Mouse (Mus musculus) heart, postnatal 0 days (tissue): ENCODE data around the gene Rbp4. TPM values are rescaled to one million over a fixed set of nuclear protein-coding genes. Genes with fewer than 3 reads are reported as not detected.

Source experiments
- ATAC-seq: fragments of 200-750 bp; cut with Nextera tagmentation; 2 replicates; pipeline ENCODE4 v1.8.0; 2017; ENCODE audit warnings: low read depth, moderate number of reproducible peaks, moderate library complexity; ENCODE audit not compliant: insufficient read depth
- DNase-seq: peaks from one replicate; pipeline ENCODE4 v3.0.0-alpha.2; 2016; ENCODE audit warnings: low spot score
- H3K27ac ChIP-seq: fragments of 300-500 bp; sonication (generic); 2 replicates; pipeline ENCODE4 v1.5.1; 2014; ENCODE audit warnings: low read depth, mild to moderate bottlenecking
- H3K27me3 ChIP-seq: fragments of 300-500 bp; sonication (generic); 2 replicates; pipeline ENCODE4 v1.6.1; 2014; ENCODE audit warnings: low read length, mixed read lengths; ENCODE audit not compliant: control insufficient read depth, insufficient read depth
- H3K36me3 ChIP-seq: fragments of 300-500 bp; sonication (generic); replicated peaks from 2 replicates; pipeline ENCODE4 v1.6.1; 2014; ENCODE audit warnings: low read length, mixed read lengths; ENCODE audit not compliant: control insufficient read depth, insufficient read depth
- H3K4me1 ChIP-seq: fragments of 300-500 bp; sonication (generic); 2 replicates; pipeline ENCODE4 v1.6.1; 2014; ENCODE audit warnings: antibody characterized with exemption; ENCODE audit not compliant: control insufficient read depth, insufficient read depth
- H3K4me2 ChIP-seq: fragments of 300-500 bp; sonication (generic); 2 replicates; pipeline ENCODE4 v1.6.1; 2014; ENCODE audit warnings: low read depth, mild to moderate bottlenecking, low read length, moderate library complexity
- H3K4me3 ChIP-seq: fragments of 300-500 bp; sonication (generic); 2 replicates; pipeline ENCODE4 v1.5.1; 2014; ENCODE audit warnings: low read depth, low read length
- H3K9ac ChIP-seq: fragments of 300-500 bp; sonication (generic); replicated peaks from 2 replicates; pipeline ENCODE4 v1.6.1; 2014; ENCODE audit warnings: low read depth, low read length, mixed read lengths
- H3K9me3 ChIP-seq: fragments of 300-500 bp; sonication (generic); replicated peaks from 2 replicates; pipeline ENCODE4 v1.6.1; 2016; ENCODE audit warnings: low read length; ENCODE audit not compliant: control insufficient read depth
- CTCF ChIP-seq: IDR thresholded peaks from 2 replicates; pipeline ENCODE4 v1.5.1; 2016; ENCODE audit warnings: antibody characterized with exemption, control low read depth, low read depth
- EP300 ChIP-seq: IDR thresholded peaks from 2 replicates; pipeline ENCODE4 v1.6.1; 2016; ENCODE audit warnings: antibody characterized with exemption, low read depth
- WGBS: fragments of 180-500 bp; shearing (Covaris S2); extraction: QIAGEN DNeasy Blood & Tissue Kit; methylation state at CpG from one replicate; pipeline ENCODE4 v1.1.7; 2014; 5-methylcytosine and 5-hydroxymethylcytosine counted together
- polyA plus RNA-seq: library from polyadenylated mRNA; unstranded; fragments of >200 nt; fragmentation: Nextera tagmentation; extraction: Ambion mirVana; gene quantifications from 2 replicates; pipeline ENCODE4 v1.2.1, GENCODE M21; 2015
- total RNA-seq: library from RNA; depleted of rRNA; stranded (reverse); fragments of >200 nt; gene quantifications from 2 replicates; pipeline ENCODE4 v1.2.3, GENCODE M21; 2014; ENCODE audit warnings: low replicate concordance; rRNA removed

Gene Rbp4
- total RNA-seq (2.1 TPM in 1 of 2 replicates, not detected in the other), polyA plus RNA-seq (0.87 and 1.5 TPM in 2 replicates)

DNA sequence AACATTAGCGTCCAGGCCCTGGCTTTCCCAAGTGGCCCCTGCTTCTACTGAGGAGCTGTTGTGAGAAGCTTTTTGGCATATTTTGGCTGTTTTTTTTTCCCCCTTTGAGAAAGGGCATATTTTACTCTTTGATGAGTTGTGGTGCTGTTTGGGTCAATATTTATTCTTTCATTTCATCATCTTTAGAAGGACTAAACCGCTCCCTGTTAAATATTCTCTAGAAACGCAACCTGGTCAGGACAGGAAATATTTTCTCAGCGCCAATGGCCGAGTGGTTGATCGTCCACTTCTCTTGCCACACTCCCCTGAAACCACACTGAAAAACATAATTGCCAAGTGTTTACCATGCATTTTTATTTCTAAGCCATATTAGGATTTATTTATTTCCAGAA, at the start of gene Rbp4:
TSS of gene Rbp4 (minus strand) at position 63 of the 392 bp plus-strand sequence.
- no peaks in the 10 kb centered on the region for H3K9me3 ChIP-seq
- 76% methylated on average over 6 of the region's 6 CpGs for WGBS
- H3K27ac ChIP-seq = no peak within 1 kb of the TSS
- H3K36me3 ChIP-seq = no peaks in the 10 kb centered on the region
- peak within 1 kb of the TSS; percentile 92 for H3K4me2 ChIP-seq
- peaks cover 38% of the 10 kb centered on the region for H3K27me3 ChIP-seq
- DNase-seq = no peak
- H3K9ac ChIP-seq = no peak within 1 kb of the TSS
- H3K4me1 ChIP-seq = no peaks in the 10 kb centered on the region
- TF ChIP-seq EP300 (no peak), CTCF (no peak)
- ATAC-seq = no peak
- peak within 1 kb of the TSS; percentile 52 for H3K4me3 ChIP-seq

DNA sequence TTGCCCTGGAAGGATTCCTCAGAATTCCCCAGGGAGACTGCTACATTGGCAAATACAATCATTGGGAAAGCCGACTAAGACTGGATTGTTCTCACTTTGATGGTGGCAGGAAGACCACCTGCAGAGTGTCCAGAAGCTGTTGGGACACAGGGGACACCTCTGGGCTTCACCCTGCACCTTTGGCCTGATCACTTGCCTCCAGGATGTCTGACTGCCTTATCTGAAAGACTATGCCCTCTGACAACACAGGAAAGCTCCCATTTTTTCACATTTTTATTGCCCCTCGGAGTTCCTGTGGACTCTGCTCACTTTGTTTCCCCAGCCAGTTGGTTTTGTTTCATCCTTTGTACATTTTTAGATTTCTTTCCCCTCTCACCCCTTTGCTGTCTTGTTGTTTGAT, 39.6 kb upstream of the Rbp4 start:
- no peak overlapping the region for H3K4me2 ChIP-seq
- H3K4me1 ChIP-seq = peaks cover 11% of the 10 kb centered on the region
- no peaks in the 10 kb centered on the region for H3K36me3 ChIP-seq
- H3K9me3 ChIP-seq = no peaks in the 10 kb centered on the region
- TF ChIP-seq CTCF (no peak), EP300 (no peak)
- DNase-seq (no peak), ATAC-seq (no peak)
- no peak overlapping the region for H3K9ac ChIP-seq
- no peaks in the 10 kb centered on the region for H3K27me3 ChIP-seq
- no peak overlapping the region for H3K4me3 ChIP-seq
- no peak overlapping the region for H3K27ac ChIP-seq
- 44% methylated on average over 2 of the region's 2 CpGs for WGBS

- WGBS = 80% methylated on average over 21 of the region's 21 CpGs
- DNase-seq = no peak
- Histone ChIP-seq H3K27ac (no peak overlapping the region), H3K4me1 (peaks cover 6% of the 10 kb centered on the region; the same call in 1 of the 2 replicates), H3K27me3 (no peaks in the 10 kb centered on the region), H3K36me3 (no peaks in the 10 kb centered on the region), H3K4me3 (no peak overlapping the region), H3K4me2 (no peak overlapping the region), H3K9me3 (no peaks in the 10 kb centered on the region), H3K9ac (no peak overlapping the region)
- TF ChIP-seq EP300 (no peak), CTCF (no peak)
- no peak for ATAC-seq
These were observed 36.7 kb upstream of the Rbp4 start for GRCm38 (mm10) chr19:38161648-38162354.

GRCm38 (mm10) chr19:38156243-38156642, 31.2 kb upstream of the Rbp4 start:
- 98% methylated on average over 1 of the region's 1 CpGs for WGBS

DNA sequence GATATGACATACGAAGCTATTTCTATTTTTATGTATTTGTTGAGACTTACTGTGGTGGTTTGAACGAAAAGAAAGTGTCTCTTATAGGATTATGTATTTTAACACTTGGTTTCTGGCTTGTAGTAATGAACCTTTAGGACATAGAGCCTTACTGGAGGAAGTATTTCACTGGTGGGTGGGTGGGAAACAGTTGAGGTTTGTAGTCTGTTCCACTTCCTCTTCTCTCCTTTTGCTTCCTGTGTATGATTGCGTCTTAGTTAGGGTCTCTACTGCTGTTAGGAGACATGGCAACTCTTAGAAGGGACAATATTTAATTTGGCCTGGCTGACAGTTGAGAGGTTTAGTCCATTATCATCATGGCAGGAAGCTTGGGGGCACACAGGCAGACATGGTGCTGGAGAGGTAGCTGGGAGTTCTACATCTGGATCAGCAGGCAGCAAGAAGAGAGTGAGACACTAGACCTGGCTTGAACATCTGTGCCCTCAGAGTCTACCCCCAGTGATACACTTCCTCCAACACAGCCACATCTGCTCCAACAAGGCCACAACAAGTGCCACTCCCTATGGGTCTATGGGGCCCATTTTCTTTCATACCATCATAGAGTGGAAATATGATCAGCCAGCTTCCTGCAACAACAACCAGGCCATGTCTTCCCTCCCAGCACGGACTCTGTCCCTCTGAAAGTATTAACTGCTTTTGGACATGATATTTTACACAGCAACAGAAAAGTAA, 18.6 kb upstream of the Rbp4 start:
- no peaks in the 10 kb centered on the region for H3K36me3 ChIP-seq
- H3K9me3 ChIP-seq = no peaks in the 10 kb centered on the region
- ATAC-seq = no peak
- no peak for DNase-seq
- no peak overlapping the region for H3K9ac ChIP-seq
- TF ChIP-seq CTCF (no peak), EP300 (no peak)
- no peak overlapping the region for H3K27ac ChIP-seq
- H3K27me3 ChIP-seq = no peaks in the 10 kb centered on the region
- no peaks in the 10 kb centered on the region for H3K4me1 ChIP-seq
- H3K4me3 ChIP-seq = no peak overlapping the region
- no peak overlapping the region for H3K4me2 ChIP-seq
- WGBS = 53% methylated on average over 4 of the region's 4 CpGs

More at GRCm38 (mm10) chr19:38156243-38156642, 31.2 kb upstream of the Rbp4 start:
- no peak overlapping the region for H3K4me3 ChIP-seq
- ATAC-seq (no peak), DNase-seq (no peak)
- no peak overlapping the region for H3K9ac ChIP-seq
- no peaks in the 10 kb centered on the region for H3K9me3 ChIP-seq
- no peaks in the 10 kb centered on the region for H3K4me1 ChIP-seq
- H3K27ac ChIP-seq = no peak overlapping the region
- H3K36me3 ChIP-seq = no peaks in the 10 kb centered on the region
- no peaks in the 10 kb centered on the region for H3K27me3 ChIP-seq
- H3K4me2 ChIP-seq = no peak overlapping the region
- TF ChIP-seq CTCF (peak; percentile 0; the same call in 1 of the 2 replicates), EP300 (no peak)
